Mouse (Mus musculus): ENCODE measurements around the gene Usp46. TPM values are rescaled to one million over a fixed set of nuclear protein-coding genes. Genes with fewer than 3 reads are reported as not detected.
"Not testable (repeated sequence)": the region's sequence is repeated elsewhere in the genome, so short reads cannot be mapped to it uniquely, and the experiment has no call there.

The Usp46 gene
- total RNA-seq, 1 experiment: 13.8 TPM

GRCm38 (mm10) chr5:74078400-74078799, 10.2 kb upstream of the Usp46 start:
- Histone ChIP-seq H3K4me1 (ENCODE audit: control insufficient read depth in 2 of 2, insufficient read depth in 2 of 2, low read length in 2 of 2, poor library complexity in 1 of 2) (peaks cover 9 to 15% of the 10 kb centered on the region in 2 experiments; a peak in 3 of 4 replicates), H3K9ac (ENCODE audit: insufficient read depth, low read depth, low read length, poor library complexity, severe bottlenecking) (no peak overlapping the region), H3K9me3 (ENCODE audit: control insufficient read depth, insufficient read depth, low read depth, low read length) (no peaks in the 10 kb centered on the region), H3K27ac (ENCODE audit: insufficient read depth, low read depth, low read length, poor library complexity, severe bottlenecking) (no peak overlapping the region; the same call in 1 of the 2 replicates), H3K36me3 (ENCODE audit: control insufficient read depth, insufficient read depth, low read length, poor library complexity, severe bottlenecking) (no peaks in the 10 kb centered on the region), H3K4me3 (ENCODE audit: insufficient read depth in 1 of 2, low read depth in 1 of 2, low read length in 2 of 2, poor library complexity in 1 of 2, severe bottlenecking in 1 of 2) (no peak overlapping the region)
- no peak for DNase-seq (ENCODE audit: low read depth, low spot score)
- TF ChIP-seq ZC3H11A (IDR thresholded peaks at IDR 0.05; ENCODE audit: borderline replicate concordance, low read depth, low read length) (no peak), HCFC1 (IDR thresholded peaks at IDR 0.05; ENCODE audit: borderline replicate concordance, insufficient read depth, low read length) (no peak), ZNF384 (IDR thresholded peaks at IDR 0.05; ENCODE audit: low read depth, low read length) (no peak), CHD2 (IDR thresholded peaks at IDR 0.05; ENCODE audit: low read depth, low read length) (no peak), MAFK (IDR thresholded peaks at IDR 0.05; ENCODE audit: insufficient read depth, low read depth, low read length) (no peak)
- in situ Hi-C loops (cut with MboI; ENCODE audit: low sequenced_read_pairs in 2 of 2, unreplicated experiment in 2 of 2): no loop called here

GRCm38 (mm10) chr5:74077959-74078358, 9.7 kb upstream of the Usp46 start:
- peaks cover 9 to 15% of the 10 kb centered on the region in 2 experiments; a peak in 3 of 4 replicates for H3K4me1 ChIP-seq (ENCODE audit: control insufficient read depth in 2 of 2, insufficient read depth in 2 of 2, low read length in 2 of 2, poor library complexity in 1 of 2)
- in situ Hi-C loops (cut with MboI; ENCODE audit: low sequenced_read_pairs in 2 of 2, unreplicated experiment in 2 of 2): no loop called here
- H3K9ac ChIP-seq (ENCODE audit: insufficient read depth, low read depth, low read length, poor library complexity, severe bottlenecking): no peak overlapping the region; the same call in 1 of the 2 replicates
- DNase-seq (ENCODE audit: low read depth, low spot score): no peak
- H3K4me3 ChIP-seq (ENCODE audit: insufficient read depth in 1 of 2, low read depth in 1 of 2, low read length in 2 of 2, poor library complexity in 1 of 2, severe bottlenecking in 1 of 2): no peak overlapping the region
- TF ChIP-seq HCFC1 (IDR thresholded peaks at IDR 0.05; ENCODE audit: borderline replicate concordance, insufficient read depth, low read length) (no peak), ZNF384 (IDR thresholded peaks at IDR 0.05; ENCODE audit: low read depth, low read length) (no peak), CHD2 (IDR thresholded peaks at IDR 0.05; ENCODE audit: low read depth, low read length) (no peak), MAFK (IDR thresholded peaks at IDR 0.05; ENCODE audit: insufficient read depth, low read depth, low read length) (no peak), ZC3H11A (IDR thresholded peaks at IDR 0.05; ENCODE audit: borderline replicate concordance, low read depth, low read length) (no peak)
- no peak overlapping the region; the same call in 1 of the 2 replicates for H3K27ac ChIP-seq (ENCODE audit: insufficient read depth, low read depth, low read length, poor library complexity, severe bottlenecking)
- H3K36me3 ChIP-seq (ENCODE audit: control insufficient read depth, insufficient read depth, low read length, poor library complexity, severe bottlenecking): no peaks in the 10 kb centered on the region
- no peaks in the 10 kb centered on the region for H3K9me3 ChIP-seq (ENCODE audit: control insufficient read depth, insufficient read depth, low read depth, low read length)

GRCm38 (mm10) chr5:74076759-74077158, 8.5 kb upstream of the Usp46 start:
- no peak for DNase-seq (ENCODE audit: low read depth, low spot score)
- in situ Hi-C loops (cut with MboI; ENCODE audit: low sequenced_read_pairs in 2 of 2, unreplicated experiment in 2 of 2): no loop called here
- no peak overlapping the region for H3K27ac ChIP-seq (ENCODE audit: insufficient read depth, low read depth, low read length, poor library complexity, severe bottlenecking)
- no peak overlapping the region for H3K9ac ChIP-seq (ENCODE audit: insufficient read depth, low read depth, low read length, poor library complexity, severe bottlenecking)
- no peaks in the 10 kb centered on the region for H3K9me3 ChIP-seq (ENCODE audit: control insufficient read depth, insufficient read depth, low read depth, low read length)
- no peaks in the 10 kb centered on the region for H3K36me3 ChIP-seq (ENCODE audit: control insufficient read depth, insufficient read depth, low read length, poor library complexity, severe bottlenecking)
- peak overlapping the region; percentile 1 to 45; a peak in 3 of 4 replicates for H3K4me3 ChIP-seq (ENCODE audit: insufficient read depth in 1 of 2, low read depth in 1 of 2, low read length in 2 of 2, poor library complexity in 1 of 2, severe bottlenecking in 1 of 2)
- TF ChIP-seq MAFK (IDR thresholded peaks at IDR 0.05; ENCODE audit: insufficient read depth, low read depth, low read length) (no peak), ZNF384 (IDR thresholded peaks at IDR 0.05; ENCODE audit: low read depth, low read length) (no peak), CHD2 (IDR thresholded peaks at IDR 0.05; ENCODE audit: low read depth, low read length) (no peak), ZC3H11A (IDR thresholded peaks at IDR 0.05; ENCODE audit: borderline replicate concordance, low read depth, low read length) (no peak), HCFC1 (IDR thresholded peaks at IDR 0.05; ENCODE audit: borderline replicate concordance, insufficient read depth, low read length) (no peak)
- H3K4me1 ChIP-seq (ENCODE audit: control insufficient read depth in 2 of 2, insufficient read depth in 2 of 2, low read length in 2 of 2, poor library complexity in 1 of 2): peaks cover 9 to 17% of the 10 kb centered on the region in 2 experiments; a peak in 3 of 4 replicates

- H3K27ac ChIP-seq (ENCODE audit: insufficient read depth, low read depth, low read length, poor library complexity, severe bottlenecking); H3K9ac ChIP-seq (ENCODE audit: insufficient read depth, low read depth, low read length, poor library complexity, severe bottlenecking); in situ Hi-C loops (cut with MboI; ENCODE audit: low sequenced_read_pairs in 2 of 2, unreplicated experiment in 2 of 2); H3K4me3 ChIP-seq (ENCODE audit: insufficient read depth in 1 of 2, low read depth in 1 of 2, low read length in 2 of 2, poor library complexity in 1 of 2, severe bottlenecking in 1 of 2); DNase-seq (ENCODE audit: low read depth, low spot score); H3K36me3 ChIP-seq (ENCODE audit: control insufficient read depth, insufficient read depth, low read length, poor library complexity, severe bottlenecking); H3K9me3 ChIP-seq (ENCODE audit: control insufficient read depth, insufficient read depth, low read depth, low read length): not testable (repeated sequence)
- peaks cover 0 to 19% of the 10 kb centered on the region in 2 experiments; a peak in 3 of 4 replicates for H3K4me1 ChIP-seq (ENCODE audit: control insufficient read depth in 2 of 2, insufficient read depth in 2 of 2, low read length in 2 of 2, poor library complexity in 1 of 2)
Observed at GRCm38 (mm10) chr5:74070564-74070963, 2.3 kb upstream of the Usp46 start.

GRCm38 (mm10) chr5:74068714-74069321, 587 bp upstream of the Usp46 start:
- H3K4me1 ChIP-seq (ENCODE audit: control insufficient read depth in 2 of 2, insufficient read depth in 2 of 2, low read length in 2 of 2, poor library complexity in 1 of 2): peaks cover 7 to 23% of the 10 kb centered on the region in 2 experiments; a peak in 3 of 4 replicates
- no peaks in the 10 kb centered on the region for H3K36me3 ChIP-seq (ENCODE audit: control insufficient read depth, insufficient read depth, low read length, poor library complexity, severe bottlenecking)
- H3K27ac ChIP-seq (ENCODE audit: insufficient read depth, low read depth, low read length, poor library complexity, severe bottlenecking): no peak overlapping the region
- DNase-seq (ENCODE audit: low read depth, low spot score): peak; percentile 59
- H3K9ac ChIP-seq (ENCODE audit: insufficient read depth, low read depth, low read length, poor library complexity, severe bottlenecking): peak overlapping the region; percentile 62
- in situ Hi-C loops (cut with MboI; ENCODE audit: low sequenced_read_pairs in 2 of 2, unreplicated experiment in 2 of 2): no loop called here
- no peaks in the 10 kb centered on the region for H3K9me3 ChIP-seq (ENCODE audit: control insufficient read depth, insufficient read depth, low read depth, low read length)
- peak overlapping the region; percentile 78 to 93 for H3K4me3 ChIP-seq (ENCODE audit: insufficient read depth in 1 of 2, low read depth in 1 of 2, low read length in 2 of 2, poor library complexity in 1 of 2, severe bottlenecking in 1 of 2)
- TF ChIP-seq ZC3H11A (IDR thresholded peaks at IDR 0.05; ENCODE audit: borderline replicate concordance, low read depth, low read length) (no peak), MAFK (IDR thresholded peaks at IDR 0.05; ENCODE audit: insufficient read depth, low read depth, low read length) (no peak), ZNF384 (IDR thresholded peaks at IDR 0.05; ENCODE audit: low read depth, low read length) (no peak), HCFC1 (IDR thresholded peaks at IDR 0.05; ENCODE audit: borderline replicate concordance, insufficient read depth, low read length) (no peak), CHD2 (IDR thresholded peaks at IDR 0.05; ENCODE audit: low read depth, low read length) (no peak)
